Mouse (Mus musculus): Measurements from ENCODE around the gene Ceacam18.

DNA sequence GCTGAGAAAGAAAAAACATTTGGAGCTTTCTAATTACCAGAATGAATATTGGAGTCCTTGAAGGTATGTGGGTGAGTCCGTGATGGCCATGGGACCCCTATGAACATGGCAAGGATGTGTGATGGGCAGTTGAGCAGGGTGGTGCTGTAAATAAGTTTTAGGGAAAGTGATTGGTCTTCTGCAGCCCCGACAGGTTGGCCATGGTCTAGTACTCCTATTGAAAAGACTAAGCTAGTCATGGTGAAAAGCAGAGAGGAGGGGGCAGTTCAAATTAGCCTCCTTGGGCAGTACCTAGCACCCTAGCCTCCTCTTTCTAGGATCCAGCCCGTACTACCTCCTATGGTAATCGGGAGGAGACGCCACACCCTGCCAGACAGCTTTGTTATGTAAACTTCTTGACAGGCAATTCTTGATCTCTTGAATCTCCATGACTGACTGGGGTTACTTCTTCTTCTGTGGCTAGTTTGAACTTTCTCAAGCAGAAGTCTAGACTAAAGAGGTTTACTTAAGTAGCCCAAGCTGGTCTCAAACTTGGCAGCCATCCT is 26.7 kb upstream of the Ceacam18 start:
- TF ChIP-seq CTCF (IDR thresholded peaks at IDR 0.05; ENCODE audit: low read depth) (no peak), EP300 (IDR thresholded peaks at IDR 0.05; ENCODE audit: low read depth) (no peak)
